Mouse (Mus musculus): ENCODE data around the gene Bcas1.

Bcas1 gene

DNA sequence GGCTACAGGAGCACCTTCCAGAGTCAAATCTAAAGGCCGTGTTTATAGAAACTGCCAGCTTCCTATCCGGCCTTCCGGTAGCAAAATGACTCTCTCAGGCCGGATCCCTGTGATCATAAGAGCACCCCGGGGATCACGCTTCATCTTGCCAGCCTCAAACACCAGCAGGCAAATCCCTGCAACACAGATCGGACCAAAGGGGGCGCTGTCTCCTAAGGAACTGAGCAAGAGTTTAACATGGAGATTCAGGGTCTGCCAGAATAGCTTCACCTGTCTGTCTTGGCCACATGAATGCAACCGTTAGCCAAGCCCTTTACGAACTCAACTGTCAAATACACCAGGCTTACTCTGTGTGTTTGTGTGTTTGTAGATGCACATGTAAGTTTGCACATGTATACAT is 8.9 kb downstream of the Bcas1 start:
- no peak for DNase-seq (ENCODE audit: low read depth)

DNA sequence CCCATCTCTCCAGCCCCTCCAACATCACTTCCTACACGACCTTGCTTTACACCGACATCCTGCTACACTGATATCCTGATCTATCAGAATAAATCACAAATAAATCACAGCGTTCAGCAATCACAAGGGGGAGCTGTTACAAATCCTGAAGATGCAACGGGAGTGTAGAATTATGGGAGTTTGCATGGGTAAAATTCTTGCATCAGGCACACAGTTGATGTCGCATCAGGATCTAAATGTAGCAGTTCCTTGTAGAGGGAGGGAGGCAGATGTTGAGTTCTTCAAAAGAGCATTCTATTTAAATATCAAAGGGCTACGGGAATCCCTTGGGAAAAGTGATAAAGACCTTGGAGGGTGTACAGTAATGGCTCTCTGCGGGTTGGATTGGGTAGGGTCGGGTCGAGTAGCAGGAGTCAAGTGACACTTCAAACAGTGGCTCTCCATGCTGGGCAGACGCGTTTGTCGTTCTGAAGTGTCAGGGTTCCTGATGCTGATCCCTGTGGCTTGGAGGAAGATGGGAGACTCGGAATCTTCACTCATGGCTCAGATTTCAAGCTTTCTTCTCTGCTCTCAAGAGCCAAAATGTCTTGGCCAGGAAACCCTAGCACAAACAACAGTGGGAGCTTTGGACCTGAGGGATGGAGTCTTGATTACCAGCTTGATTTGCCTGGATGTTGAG is 16.0 kb downstream of the Bcas1 start:
- no peak for DNase-seq (ENCODE audit: low read depth)

DNA sequence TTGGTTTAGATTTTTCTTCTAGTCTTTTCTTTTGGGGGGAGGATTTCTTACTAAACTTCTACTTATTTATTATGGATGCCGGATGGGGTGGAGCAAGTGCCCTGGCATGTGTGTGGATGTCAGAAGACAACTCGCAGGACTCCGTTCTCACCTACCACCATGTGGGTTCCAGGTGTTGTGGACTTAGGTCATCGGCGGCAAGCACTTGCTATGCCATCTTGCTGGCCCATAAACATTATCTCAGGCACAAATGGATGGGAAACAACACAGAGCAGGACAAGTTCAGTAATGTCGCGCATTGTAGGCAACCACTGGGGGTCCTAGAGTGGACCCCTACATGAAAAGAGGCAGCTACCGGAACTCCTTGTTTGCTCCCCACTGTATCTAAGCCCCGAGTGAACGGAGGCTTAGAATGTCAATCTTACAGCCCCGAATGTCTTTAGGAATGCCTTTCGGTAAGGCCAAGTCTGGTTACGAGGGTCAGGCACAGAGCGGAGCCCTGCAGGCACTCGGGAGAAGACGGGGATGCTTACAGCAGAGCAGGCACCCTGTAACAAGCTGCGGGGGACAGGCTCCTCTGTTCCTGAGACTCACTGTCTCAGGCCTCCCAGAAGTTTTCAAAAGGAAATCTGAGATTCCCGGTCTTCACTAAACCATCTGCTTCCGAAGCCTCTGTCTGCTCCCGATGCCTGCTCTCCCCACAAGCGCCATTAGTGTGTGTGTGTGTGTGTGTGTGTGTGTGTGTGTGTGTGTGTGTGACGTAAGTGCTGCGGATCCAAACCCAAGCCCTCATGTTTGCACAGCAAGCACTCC is 16.8 kb downstream of the Bcas1 start:
- no peak for DNase-seq (ENCODE audit: low read depth)

DNA sequence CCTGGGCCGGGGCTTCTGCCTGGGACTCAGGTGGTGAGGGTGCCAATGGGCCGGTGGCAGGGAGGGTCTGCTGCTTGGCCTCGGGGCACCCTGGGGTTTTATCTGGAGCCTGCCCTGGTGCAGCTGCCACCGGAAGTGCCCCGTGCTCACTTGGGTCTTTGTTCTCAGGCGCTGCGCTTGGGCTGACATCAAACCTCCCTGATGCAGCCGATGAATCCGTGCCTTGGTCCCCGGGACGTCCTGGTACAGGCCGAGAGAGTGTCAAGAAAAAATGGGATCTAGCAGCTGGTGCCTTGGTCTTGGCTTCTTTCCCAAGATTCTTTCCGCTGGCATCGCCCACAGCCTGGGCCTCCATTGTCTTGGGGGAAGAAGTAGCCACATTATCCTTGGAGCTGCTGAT is 21.2 kb downstream of the Bcas1 start:
- no peak for DNase-seq (ENCODE audit: low read depth)

DNA sequence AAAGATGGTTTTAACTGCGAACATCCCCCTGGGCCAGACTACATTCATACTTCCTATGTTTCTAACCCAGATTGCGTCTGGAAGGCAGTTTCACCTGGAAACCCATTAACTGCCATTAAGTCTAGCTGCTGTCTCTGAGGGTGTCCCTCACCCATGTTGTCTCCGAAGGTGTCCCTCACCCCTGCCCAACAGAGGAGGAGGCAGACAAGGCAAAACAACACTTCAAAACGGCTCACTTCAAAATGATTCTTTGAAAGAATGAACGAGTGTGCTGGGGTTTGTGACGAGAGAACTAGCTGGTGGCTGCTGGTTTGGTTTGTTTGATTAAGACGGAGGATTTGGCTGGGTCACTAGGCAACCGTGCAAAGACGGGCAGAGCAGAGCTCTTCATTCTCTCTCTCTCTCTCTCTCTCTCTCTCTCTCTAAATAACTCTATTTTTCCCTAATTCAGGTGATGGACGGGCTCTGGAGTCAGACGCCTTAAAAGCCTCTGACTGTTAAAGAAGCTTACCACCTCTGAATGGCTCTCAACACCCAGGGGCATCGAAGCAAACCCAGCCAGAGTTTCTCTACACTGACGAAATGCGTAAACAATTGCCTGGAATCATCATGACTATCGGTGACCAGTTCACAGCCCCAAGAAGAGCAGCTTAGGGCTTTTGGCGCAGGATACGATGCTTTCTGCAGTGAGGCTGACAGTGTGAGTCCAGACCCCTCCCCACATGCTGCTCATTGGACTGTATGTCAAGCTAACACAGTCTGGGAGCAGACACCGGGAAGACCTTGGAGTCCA is 22.7 kb downstream of the Bcas1 start:
- no peak for DNase-seq (ENCODE audit: low read depth)

DNA sequence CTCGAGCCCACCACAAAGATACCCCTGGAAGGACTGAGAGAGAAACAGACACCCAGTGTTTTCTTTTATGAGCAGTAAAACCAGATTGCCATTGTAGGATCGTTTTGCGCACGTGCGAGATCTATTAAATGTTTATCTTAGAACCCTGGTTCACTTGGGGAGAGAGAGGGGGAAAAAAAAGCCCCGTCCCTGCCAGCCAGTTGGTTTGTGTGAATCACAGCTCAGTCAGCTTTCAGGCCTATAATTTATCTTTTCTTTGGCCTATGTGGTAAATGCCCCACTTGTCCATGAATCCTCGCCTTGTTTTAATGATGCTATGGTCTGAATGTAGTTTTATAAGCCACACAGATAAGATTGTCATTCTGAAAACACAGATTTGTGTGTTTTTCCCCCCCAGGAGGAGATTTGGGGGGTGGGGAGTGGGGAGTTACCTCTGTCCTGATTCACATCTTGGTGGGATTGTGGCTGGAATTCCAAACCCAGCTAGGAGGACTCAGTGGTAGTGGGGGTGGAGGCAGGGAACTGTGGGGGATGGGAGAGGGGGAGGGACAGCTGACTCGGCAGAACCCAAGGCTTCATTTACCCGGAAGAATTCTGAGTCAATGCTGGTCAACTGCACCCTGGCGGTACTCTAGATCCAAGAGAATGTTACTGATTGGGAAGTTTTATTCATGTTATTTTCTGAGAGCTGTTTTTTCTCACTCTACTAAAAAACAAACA is 23.8 kb downstream of the Bcas1 start:
- no peak for DNase-seq (ENCODE audit: low read depth)

DNA sequence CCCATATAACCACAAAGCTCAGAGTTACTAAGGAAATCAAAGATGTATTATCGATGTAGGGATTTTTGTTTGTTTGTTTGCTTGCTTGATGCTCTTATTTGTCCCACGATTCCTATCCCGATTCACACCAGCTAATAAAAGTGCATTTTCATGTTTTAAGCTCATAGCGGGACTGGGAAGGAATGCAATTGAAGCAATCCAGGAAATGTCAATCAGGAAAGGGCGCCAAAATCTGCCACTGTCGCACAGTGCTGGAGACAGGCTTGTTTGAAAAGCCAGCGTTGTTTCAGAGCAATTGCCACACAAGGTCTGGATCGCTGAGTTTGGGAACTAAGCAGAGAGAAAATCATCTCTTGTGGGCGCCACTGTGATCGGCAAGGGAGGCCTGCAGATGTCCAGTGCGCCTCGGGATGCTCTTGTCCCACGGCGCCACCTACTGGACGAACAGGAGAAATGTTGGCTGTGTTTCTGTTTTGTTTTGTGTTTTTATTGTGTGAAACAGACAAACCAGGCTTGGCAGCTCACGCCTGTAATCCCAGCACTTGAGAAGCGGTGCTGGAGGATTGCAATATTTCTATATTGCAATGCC is 26.3 kb downstream of the Bcas1 start:
- peak; percentile 37 for DNase-seq (ENCODE audit: low read depth)

DNA sequence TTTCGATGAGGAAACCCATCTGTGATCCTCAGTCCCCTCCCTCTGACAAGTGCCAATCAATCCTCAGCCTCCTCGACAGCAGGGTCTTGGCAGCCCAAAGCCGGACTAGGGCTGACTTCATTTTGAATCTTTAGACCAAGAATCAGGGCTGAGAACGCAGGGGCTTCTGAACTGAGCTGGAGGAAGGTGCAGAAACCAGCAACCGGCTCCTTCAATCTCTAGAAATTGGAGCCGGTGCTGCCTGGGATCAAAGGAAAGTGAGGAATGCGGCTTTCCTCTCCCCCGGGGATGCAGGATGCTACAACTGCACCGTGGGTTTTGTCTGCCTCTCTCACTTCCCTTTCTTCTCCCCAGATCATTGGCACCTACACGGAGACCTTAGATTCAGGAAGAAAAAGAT is 27.0 kb downstream of the Bcas1 start:
- no peak for DNase-seq (ENCODE audit: low read depth)

DNA sequence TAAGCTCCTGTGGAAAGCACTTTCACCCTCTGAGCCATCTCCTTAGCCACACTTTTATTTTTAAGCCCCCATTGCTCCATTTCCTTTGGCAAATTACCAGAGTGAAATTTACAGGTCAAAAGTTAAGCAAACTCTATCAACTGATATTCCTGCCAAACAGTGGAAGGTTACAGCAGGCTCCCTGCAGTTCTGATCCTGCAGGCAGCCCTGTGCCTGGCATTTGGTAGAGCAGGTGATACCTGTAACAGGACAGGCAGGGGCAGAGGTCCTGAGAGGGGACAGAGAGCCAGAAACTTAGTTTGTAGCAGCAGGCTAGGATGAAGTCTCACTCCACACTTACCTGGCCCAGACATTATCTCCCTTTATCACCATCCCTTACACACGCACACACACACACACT is 35.7 kb downstream of the Bcas1 start:
- DNase-seq (ENCODE audit: low read depth): no peak

DNA sequence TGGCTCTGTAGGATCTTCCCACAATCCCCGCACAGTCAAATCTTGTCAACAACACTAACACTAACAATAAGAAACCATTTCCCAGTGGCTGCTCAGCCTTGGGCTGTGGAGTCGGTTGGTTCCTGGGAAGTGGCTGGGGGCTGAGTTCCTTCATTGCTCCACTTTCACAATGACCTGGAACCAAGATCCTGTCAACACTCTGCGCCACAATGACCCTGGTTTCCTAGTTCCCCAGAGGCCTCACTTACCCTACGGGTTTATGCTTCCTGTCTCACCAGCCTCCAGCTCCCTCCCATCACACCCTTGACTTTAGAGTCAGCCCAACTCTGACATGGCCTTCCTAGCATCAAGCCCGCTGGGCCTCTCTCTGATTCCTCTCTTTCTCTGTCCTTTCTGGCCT is 39.3 kb downstream of the Bcas1 start:
- DNase-seq (ENCODE audit: low read depth): no peak

DNA sequence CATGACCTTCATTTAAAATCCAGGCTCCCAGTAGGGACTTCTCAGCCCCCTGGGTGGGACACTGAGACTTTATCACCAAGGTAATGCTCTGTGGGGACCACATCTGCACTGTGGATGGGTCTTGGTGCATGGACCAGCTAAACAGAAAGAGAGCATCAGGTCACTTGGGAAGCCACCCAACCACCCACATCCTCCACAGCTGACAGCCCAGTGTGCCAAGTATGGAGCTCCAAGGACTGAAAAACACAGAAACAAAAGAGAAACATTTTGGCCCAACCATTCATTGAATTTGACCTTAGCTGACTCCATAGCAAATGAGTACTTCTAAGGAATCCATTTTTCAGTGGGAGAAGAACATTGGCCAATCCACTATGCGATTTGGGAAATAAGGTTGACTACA is 42.1 kb downstream of the Bcas1 start:
- DNase-seq (ENCODE audit: low read depth): no peak

DNA sequence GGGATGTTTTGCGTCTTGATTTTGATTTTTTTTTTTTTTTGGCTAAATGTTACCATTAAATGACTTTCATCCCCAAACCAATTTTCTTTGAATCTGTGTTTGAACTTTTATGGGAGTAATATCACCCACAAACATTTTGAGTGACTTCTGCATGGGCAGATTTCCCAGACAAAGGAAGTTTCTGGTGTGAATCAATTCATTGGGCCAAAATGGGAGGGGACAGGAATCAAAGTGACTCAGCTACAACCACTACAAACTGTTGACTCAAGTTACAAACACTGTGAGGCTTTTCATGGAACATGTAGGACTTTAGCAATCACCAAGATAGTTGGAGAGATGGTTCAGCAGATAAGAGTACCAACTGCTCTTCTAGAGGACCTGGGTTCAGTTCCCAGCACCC is 42.9 kb downstream of the Bcas1 start:
- no peak for DNase-seq (ENCODE audit: low read depth)

DNA sequence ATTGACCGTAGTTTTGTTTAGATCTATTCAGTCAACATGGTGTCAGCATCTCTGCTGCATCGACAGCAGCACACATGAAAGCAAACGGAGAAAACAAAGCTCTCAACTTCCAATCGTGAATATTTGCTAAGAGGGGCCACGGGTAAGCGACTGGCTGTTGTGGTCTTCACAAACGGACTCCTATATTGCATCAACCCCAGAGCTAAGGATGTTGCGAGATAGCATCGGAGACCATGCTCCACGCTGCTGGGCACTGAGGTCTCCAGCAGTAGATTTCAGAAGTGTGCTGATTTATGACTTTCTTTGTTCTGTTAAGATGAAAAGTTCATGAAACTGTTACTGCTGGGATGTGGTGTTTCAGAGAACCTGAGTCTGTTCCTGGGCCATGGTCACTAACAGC is 54.3 kb downstream of the Bcas1 start:
- no peak for DNase-seq (ENCODE audit: low read depth)

DNA sequence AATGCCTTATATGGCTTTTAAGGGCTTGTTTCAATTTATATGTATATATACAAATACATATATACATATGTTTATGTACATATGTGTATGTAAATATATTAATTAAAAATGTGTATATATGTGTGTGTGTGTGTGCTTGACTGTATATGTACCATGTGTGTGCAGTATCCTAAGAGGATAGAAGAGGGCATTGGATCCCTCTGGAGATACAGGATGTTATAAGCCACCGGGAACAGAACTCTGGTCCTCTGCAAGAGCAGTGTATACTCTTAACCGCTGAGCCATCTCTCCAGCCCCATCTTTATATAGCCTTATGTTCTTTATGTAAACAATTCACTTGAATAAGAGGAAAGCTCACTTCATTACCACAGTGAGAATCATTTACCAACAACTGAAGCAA is 62.0 kb downstream of the Bcas1 start:
- no peak for DNase-seq (ENCODE audit: low read depth)

DNA sequence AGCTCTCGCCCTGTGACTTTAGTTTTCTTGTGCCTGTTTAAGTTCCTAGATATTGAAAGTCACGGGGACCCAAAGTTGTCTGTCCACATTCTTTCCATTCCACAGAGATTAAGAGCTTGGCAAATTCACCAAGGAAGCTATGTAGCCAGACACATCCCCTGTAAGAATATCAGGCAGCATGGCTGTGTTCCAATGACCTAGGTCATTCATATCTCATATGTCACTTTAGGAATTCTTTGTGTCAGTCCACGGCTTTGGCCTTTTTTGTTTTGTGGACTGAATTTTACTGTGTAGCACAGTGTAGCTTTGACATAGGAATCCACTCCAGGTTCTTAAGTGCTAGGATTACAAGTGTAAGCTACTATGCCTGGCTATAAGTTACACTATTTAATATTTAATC is 62.4 kb downstream of the Bcas1 start:
- DNase-seq (ENCODE audit: low read depth): no peak

DNA sequence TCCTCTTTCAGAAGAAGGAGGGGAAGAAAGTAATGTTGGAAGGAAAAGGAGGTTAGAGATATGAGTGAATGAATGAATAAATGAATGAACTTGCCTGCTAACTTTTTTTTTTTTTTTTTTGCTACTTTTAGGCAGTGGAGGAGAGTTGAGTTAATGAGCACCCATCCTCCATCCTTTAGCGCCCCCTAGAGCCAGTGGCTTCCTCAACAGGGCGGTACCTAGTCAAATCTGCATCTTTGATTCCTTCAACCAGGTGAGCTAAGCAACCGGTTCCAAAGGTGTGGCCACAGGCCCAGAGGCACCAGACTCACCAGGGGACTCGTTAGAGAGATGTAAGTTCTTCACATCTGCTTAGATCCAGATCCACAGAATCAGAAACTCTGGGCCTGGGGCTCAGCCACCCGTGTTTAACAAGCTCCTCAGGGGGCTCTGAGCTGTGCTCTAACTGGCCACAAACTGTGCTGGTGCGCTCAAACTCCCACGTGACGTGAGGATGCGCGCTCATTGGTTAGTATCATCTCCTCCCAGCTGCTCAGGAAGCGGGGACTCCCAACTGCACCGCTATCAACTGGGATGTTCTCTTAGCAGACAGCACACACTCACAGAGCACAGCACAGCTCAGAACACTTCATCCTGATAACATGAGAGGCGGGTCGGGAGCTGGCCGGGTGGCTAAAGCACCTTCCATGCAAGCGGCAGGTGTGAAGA is 70.8 kb downstream of the Bcas1 start:
- DNase-seq (ENCODE audit: low read depth): no peak

DNA sequence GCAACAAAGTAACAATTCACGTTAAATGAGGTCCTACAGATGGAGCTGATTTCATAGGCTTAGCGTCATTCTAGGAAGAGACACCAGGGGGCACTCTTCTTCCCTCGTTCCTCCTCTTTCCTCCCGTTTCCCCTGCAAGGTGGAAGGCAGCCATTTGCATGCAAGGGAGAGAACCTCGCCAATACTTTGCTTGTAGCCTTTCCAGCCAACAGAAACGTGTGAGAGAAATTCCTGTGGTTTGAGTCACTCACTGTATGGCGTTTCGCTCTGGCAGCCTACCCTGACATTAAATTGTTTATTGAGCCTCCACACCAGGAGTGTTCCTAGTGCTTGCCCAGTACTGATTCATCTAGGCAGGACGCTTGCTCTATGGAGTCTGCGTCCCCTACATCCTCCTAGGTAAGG is 72.7 kb downstream of the Bcas1 start:
- peak; percentile 63 for DNase-seq (ENCODE audit: low read depth)

DNA sequence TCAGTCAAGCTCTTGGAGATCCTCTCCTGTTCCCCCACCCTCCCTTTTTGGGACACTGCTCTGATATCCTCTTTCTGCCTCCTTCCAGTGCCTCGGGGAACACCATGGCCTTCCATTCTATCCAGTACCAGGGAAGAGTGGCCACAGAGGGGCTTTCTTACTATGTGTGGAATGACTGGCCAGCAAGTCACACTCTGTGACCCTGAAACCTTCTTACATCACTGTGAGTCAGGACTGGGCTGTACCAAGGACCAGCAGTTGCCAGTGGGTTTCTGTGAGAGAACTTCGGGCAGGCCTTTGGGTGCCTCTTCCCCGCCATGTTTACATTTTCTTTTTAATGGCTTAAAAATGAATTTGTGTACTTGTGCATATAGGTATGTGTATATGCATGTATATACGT is 75.4 kb downstream of the Bcas1 start:
- DNase-seq (ENCODE audit: low read depth): no peak

DNA sequence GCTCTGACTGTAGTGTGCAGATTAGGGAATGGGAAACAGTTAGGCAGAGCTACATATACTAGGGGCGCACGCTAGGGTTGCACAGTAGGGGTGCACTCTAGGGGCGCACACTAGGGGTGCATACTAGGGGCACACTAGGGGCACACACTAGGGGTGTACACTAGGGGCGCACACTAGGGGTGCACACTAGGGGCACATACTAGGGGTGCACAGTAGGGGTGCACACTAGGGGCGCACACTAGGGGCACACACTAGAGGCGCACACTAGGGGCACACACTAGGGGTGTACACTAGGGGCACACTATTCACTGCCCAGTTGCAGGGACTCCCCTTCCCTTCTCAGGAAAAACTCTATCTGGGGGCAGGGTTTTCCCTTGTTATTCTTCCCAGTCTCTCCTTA is 75.8 kb downstream of the Bcas1 start:
- no peak for DNase-seq (ENCODE audit: low read depth)

DNA sequence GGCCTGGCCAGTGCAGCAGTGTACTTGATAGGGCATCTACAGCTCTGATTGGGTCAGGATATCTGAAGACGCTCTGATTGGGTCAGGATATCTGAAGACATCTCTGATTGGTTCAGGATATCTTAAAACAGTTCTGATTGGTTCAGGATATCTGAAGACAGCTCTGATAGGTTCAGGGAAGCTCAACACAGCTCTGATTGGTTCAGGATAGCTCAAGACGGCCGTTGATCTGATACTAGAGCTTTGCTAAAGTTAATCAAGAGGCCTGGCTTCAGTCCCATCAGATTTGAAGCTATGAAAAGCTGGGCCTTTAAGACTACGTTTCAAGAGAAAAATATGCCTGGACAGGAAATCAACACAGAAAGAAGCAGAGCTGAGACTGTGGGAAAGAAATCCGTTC is 77.9 kb downstream of the Bcas1 start:
- no peak for DNase-seq (ENCODE audit: low read depth)

DNA sequence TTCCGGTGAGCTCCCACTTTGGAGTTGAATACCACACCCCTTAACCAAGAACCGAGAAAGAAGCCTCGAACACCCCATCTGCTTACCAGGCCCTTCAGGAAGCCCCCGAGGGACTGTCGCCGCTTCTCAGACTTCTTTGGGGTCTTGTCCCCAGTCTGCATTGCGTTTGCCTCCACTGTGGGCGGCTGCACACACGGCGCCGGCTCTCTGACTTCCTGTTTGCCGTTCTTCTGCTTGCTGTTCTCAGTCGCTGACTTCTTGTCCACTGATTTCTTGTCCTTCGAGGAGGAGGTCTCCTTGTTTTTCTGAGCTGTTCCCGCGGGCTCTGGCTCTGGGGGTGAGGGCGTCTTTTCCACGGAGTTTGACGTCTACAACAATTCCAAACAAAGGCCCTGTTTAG is 78.5 kb downstream of the Bcas1 start:
- DNase-seq (ENCODE audit: low read depth): no peak

All from c-Kit-positive CD71-negative TER-119-negative erythroid progenitor cells, embryonic 14.5 days (primary cell).